Mouse (Mus musculus) embryonic facial prominence, embryonic 13.5 days (tissue): ENCODE measurements around the gene Spata13. TPM values are rescaled to one million over a fixed set of nuclear protein-coding genes. Genes with fewer than 3 reads are reported as not detected.

ENCODE experiments used
- ATAC-seq: fragments of 200-750 bp; cut with Nextera tagmentation; 2 replicates; pipeline ENCODE4 v1.8.0; 2017; ENCODE audit warnings: low read depth; ENCODE audit not compliant: insufficient number of reproducible peaks, insufficient read depth, low FRiP score, low TSS enrichment
- H3K27ac ChIP-seq: fragments of 300-500 bp; sonication (generic); 2 replicates; pipeline ENCODE4 v1.5.1; 2015; ENCODE audit warnings: moderate library complexity, mild to moderate bottlenecking, inconsistent platforms
- H3K27me3 ChIP-seq: fragments of 300-500 bp; sonication (generic); 2 replicates; pipeline ENCODE4 v1.6.1; 2015; ENCODE audit warnings: mild to moderate bottlenecking, inconsistent platforms
- H3K36me3 ChIP-seq: fragments of 300-500 bp; sonication (generic); 2 replicates; pipeline ENCODE4 v1.6.1; 2015; ENCODE audit warnings: mild to moderate bottlenecking, inconsistent platforms
- H3K4me1 ChIP-seq: fragments of 300-500 bp; sonication (generic); 2 replicates; pipeline ENCODE4 v1.6.1; 2015; ENCODE audit warnings: inconsistent platforms
- H3K4me2 ChIP-seq: fragments of 300-500 bp; sonication (generic); 2 replicates; pipeline ENCODE4 v1.6.1; 2015; ENCODE audit warnings: moderate library complexity, mild to moderate bottlenecking, inconsistent platforms
- H3K4me3 ChIP-seq: fragments of 300-500 bp; sonication (generic); 2 replicates; pipeline ENCODE4 v1.5.1; 2015; ENCODE audit warnings: mild to moderate bottlenecking, inconsistent platforms
- H3K9ac ChIP-seq: fragments of 300-500 bp; sonication (generic); 2 replicates; pipeline ENCODE4 v1.6.1; 2015; ENCODE audit warnings: mild to moderate bottlenecking, inconsistent platforms
- H3K9me3 ChIP-seq: fragments of 300-500 bp; sonication (generic); 2 replicates; pipeline ENCODE4 v1.6.1; 2016; ENCODE audit warnings: inconsistent platforms
- WGBS: fragments of 180-500 bp; shearing (Covaris S2); methylation state at CpG from one replicate; pipeline ENCODE4 v1.1.7; 2015; ENCODE audit warnings: mixed read lengths; 5-methylcytosine and 5-hydroxymethylcytosine counted together
- polyA plus RNA-seq: library from polyadenylated mRNA; unstranded; fragments of >200 nt; fragmentation: Nextera tagmentation; extraction: Ambion mirVana; gene quantifications from 2 replicates; pipeline ENCODE4 v1.2.1, GENCODE M21; 2015

The Spata13 gene
- polyA plus RNA-seq, 1 experiment from 2014 or later = 15.8 TPM

- Histone ChIP-seq H3K27me3 (no peaks in the 10 kb centered on the region), H3K4me3 (no peak overlapping the region), H3K4me1 (no peaks in the 10 kb centered on the region), H3K4me2 (no peak overlapping the region), H3K27ac (no peak overlapping the region), H3K9me3 (no peaks in the 10 kb centered on the region), H3K9ac (no peak overlapping the region), H3K36me3 (no peaks in the 10 kb centered on the region)
- 65% methylated on average over 9 of the region's 9 CpGs for WGBS
- ATAC-seq = no peak
Measured at GRCm38 (mm10) chr14:60621076-60621475, 12.7 kb upstream of the Spata13 start.

- no peak overlapping the region for H3K27ac ChIP-seq
- no peaks in the 10 kb centered on the region for H3K4me1 ChIP-seq
- H3K4me2 ChIP-seq = no peak overlapping the region
- H3K9ac ChIP-seq = no peak overlapping the region
- ATAC-seq = no peak
- H3K27me3 ChIP-seq = no peaks in the 10 kb centered on the region
- no peaks in the 10 kb centered on the region for H3K36me3 ChIP-seq
- no peaks in the 10 kb centered on the region for H3K9me3 ChIP-seq
- WGBS = 85% methylated on average over 6 of the region's 6 CpGs
- H3K4me3 ChIP-seq = no peak overlapping the region
Measured at GRCm38 (mm10) chr14:60625486-60625885, 8.3 kb upstream of the Spata13 start.

- Histone ChIP-seq H3K9me3 (no peaks in the 10 kb centered on the region), H3K36me3 (no peaks in the 10 kb centered on the region), H3K4me2 (no peak overlapping the region), H3K27me3 (peaks cover 17% of the 10 kb centered on the region), H3K4me1 (peaks cover 7% of the 10 kb centered on the region; the same call in 1 of the 2 replicates), H3K9ac (no peak overlapping the region), H3K4me3 (no peak overlapping the region), H3K27ac (no peak overlapping the region)
- no peak for ATAC-seq
- WGBS = 85% methylated on average over 9 of the region's 9 CpGs
Measured at GRCm38 (mm10) chr14:60629887-60630460, 3.8 kb upstream of the Spata13 start.

DNA sequence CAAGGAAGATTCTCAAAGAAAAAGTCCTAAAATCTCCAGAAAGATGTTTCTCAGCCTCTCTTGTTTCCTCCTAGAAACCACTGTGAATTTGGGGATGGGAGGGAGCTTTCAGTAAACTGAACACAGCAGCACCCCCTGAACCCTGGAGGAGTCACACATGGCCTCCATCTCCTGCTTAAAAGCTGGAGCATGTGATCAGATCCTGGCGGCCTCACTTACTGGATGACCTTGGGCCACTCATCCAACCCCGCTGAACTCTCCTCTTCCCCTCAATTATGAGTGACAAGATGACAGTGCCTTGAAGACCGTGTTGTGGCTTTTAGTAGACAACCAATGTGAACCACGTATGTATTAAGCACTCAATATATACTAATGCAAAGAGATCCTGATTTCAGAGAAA is 2.8 kb upstream of the Spata13 start:
- Histone ChIP-seq H3K9ac (no peak overlapping the region), H3K4me1 (peaks cover 17% of the 10 kb centered on the region), H3K4me3 (no peak overlapping the region), H3K9me3 (no peaks in the 10 kb centered on the region), H3K4me2 (no peak overlapping the region), H3K27me3 (peaks cover 17% of the 10 kb centered on the region), H3K27ac (no peak overlapping the region), H3K36me3 (no peaks in the 10 kb centered on the region)
- 69% methylated on average over 4 of the region's 4 CpGs for WGBS
- no peak for ATAC-seq

- Histone ChIP-seq H3K27me3 (peaks cover 32% of the 10 kb centered on the region), H3K9ac (peak overlapping the region; percentile 77), H3K9me3 (no peaks in the 10 kb centered on the region), H3K4me3 (peak overlapping the region; percentile 68), H3K27ac (peak overlapping the region; percentile 76), H3K4me1 (peaks cover 26% of the 10 kb centered on the region), H3K36me3 (no peaks in the 10 kb centered on the region), H3K4me2 (peak overlapping the region; percentile 97)
- WGBS = under 1% methylated on average over 45 of the region's 45 CpGs
- ATAC-seq = peak; percentile 79
Measured at GRCm38 (mm10) chr14:60634877-60635771, 1.3 kb downstream of the Spata13 start.

- no peaks in the 10 kb centered on the region for H3K36me3 ChIP-seq
- peak overlapping the region; percentile 68 for H3K4me3 ChIP-seq
- no peaks in the 10 kb centered on the region for H3K9me3 ChIP-seq
- ATAC-seq = no peak
- H3K27me3 ChIP-seq = peaks cover 30% of the 10 kb centered on the region
- peak overlapping the region; percentile 97 for H3K4me2 ChIP-seq
- H3K27ac ChIP-seq = no peak overlapping the region
- peaks cover 26% of the 10 kb centered on the region for H3K4me1 ChIP-seq
- peak overlapping the region; percentile 36; the same call in 1 of the 2 replicates for H3K9ac ChIP-seq
- 10% methylated on average over 14 of the region's 14 CpGs for WGBS
Measured at GRCm38 (mm10) chr14:60635911-60636607, 2.3 kb downstream of the Spata13 start.

GRCm38 (mm10) chr14:60636608-60636980 is 2.8 kb downstream of the Spata13 start:
- Histone ChIP-seq H3K4me3 (peak overlapping the region; percentile 68; the same call in 1 of the 2 replicates), H3K9ac (no peak overlapping the region), H3K36me3 (no peaks in the 10 kb centered on the region), H3K4me2 (peak overlapping the region; percentile 97), H3K9me3 (no peaks in the 10 kb centered on the region), H3K4me1 (peaks cover 26% of the 10 kb centered on the region), H3K27ac (no peak overlapping the region), H3K27me3 (peaks cover 24% of the 10 kb centered on the region)
- ATAC-seq = no peak
- WGBS = 32% methylated on average over 2 of the region's 2 CpGs

DNA sequence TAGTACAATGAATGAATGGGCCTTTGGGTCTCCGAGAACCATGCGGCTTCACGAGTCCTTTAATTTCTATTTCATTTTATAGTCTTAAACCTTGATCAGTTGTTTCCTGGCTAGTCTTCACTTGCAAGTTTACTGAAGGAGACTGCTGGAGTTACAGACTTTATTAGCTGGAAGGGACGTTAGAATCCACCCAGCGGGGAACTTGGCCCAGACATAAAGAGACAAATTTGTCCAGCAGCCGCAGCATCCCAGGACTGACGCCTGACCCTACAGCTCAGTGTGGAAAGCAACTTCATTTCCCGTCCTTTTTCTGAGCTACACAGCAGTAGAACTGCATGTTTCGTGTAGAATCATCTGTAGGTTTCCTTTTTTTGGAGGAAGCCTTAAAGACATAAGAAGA is 3.2 kb downstream of the Spata13 start:
- peaks cover 26% of the 10 kb centered on the region for H3K4me1 ChIP-seq
- 69% methylated on average over 9 of the region's 9 CpGs for WGBS
- peaks cover 20% of the 10 kb centered on the region for H3K27me3 ChIP-seq
- H3K9me3 ChIP-seq = no peaks in the 10 kb centered on the region
- no peak overlapping the region for H3K4me3 ChIP-seq
- no peak overlapping the region; the same call in 1 of the 2 replicates for H3K4me2 ChIP-seq
- no peaks in the 10 kb centered on the region for H3K36me3 ChIP-seq
- no peak overlapping the region for H3K27ac ChIP-seq
- no peak for ATAC-seq
- H3K9ac ChIP-seq = no peak overlapping the region

DNA sequence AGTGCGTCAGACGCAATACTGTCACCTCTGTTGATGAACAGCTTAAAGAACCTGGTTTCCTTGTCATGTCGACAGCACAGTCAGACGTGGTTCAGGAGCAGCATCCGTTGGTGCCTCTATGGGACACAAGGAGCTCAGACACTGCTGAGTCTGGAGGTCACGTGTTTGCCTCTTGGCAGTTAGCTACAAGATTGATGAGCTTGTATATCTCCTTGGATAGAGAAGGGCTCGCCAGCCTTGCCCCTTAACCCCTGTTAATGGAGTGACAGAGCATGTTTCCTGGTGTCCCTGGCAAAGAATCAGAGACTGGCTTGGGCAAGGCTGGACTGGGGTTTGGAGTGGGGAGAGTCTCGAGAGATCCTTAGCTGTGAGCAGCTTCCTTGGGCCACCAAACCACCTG is 4.4 kb downstream of the Spata13 start:
- Histone ChIP-seq H3K4me1 (peaks cover 30% of the 10 kb centered on the region), H3K4me2 (no peak overlapping the region), H3K27ac (no peak overlapping the region), H3K36me3 (no peaks in the 10 kb centered on the region), H3K9me3 (no peaks in the 10 kb centered on the region), H3K4me3 (no peak overlapping the region), H3K9ac (no peak overlapping the region), H3K27me3 (peaks cover 16% of the 10 kb centered on the region)
- no peak for ATAC-seq
- 77% methylated on average over 8 of the region's 8 CpGs for WGBS

DNA sequence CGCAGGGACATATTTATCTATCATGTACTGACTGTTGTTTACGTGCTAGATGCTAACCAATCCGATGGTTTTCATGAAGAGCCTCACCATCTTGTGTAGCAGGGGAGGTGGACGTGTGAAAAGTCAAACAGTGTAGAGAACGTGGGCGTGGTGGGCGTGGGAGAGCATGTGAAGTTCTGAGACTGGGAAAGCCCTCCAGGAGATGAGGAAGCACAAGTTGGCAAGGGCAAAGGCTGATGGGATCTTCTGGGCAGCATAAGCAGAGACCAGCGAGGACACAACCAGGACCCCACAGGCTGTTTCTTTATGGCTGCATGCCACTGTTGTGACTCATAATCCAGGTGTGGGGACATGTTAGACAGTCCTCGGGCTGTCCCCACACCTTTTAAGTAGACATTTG is 5.4 kb downstream of the Spata13 start:
- 92% methylated on average over 9 of the region's 9 CpGs for WGBS
- H3K27me3 ChIP-seq = peaks cover 15% of the 10 kb centered on the region
- ATAC-seq = no peak
- no peak overlapping the region for H3K4me3 ChIP-seq
- no peak overlapping the region for H3K27ac ChIP-seq
- H3K4me2 ChIP-seq = no peak overlapping the region
- no peaks in the 10 kb centered on the region for H3K9me3 ChIP-seq
- no peaks in the 10 kb centered on the region for H3K36me3 ChIP-seq
- H3K4me1 ChIP-seq = peaks cover 30% of the 10 kb centered on the region
- H3K9ac ChIP-seq = no peak overlapping the region

DNA sequence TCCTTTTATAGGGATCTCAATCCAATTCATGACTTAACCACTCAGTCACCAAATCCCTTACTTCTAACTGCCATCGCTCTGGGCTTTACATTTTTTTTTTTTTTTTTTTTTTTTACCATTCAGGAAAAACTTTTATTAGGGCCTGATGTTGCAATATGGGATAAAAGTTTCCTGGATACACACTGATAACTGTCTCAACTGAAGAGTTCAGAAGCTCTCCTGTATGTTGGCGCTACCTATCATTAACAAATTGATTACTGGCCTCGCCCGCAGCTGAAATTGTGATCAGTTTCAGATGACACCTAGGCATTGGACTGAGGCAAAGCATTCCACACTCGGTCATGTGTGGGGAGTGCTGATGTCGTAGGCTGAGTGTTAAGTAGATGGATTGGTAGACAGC is 7.3 kb downstream of the Spata13 start:
- ATAC-seq = no peak
- H3K27me3 ChIP-seq = peaks cover 15% of the 10 kb centered on the region
- H3K4me1 ChIP-seq = peaks cover 24% of the 10 kb centered on the region
- no peak overlapping the region for H3K9ac ChIP-seq
- H3K4me3 ChIP-seq = no peak overlapping the region
- H3K36me3 ChIP-seq = no peaks in the 10 kb centered on the region; the same call in 1 of the 2 replicates
- H3K9me3 ChIP-seq = no peaks in the 10 kb centered on the region
- H3K27ac ChIP-seq = no peak overlapping the region
- WGBS = 77% methylated on average over 6 of the region's 6 CpGs
- H3K4me2 ChIP-seq = no peak overlapping the region
